Mouse (Mus musculus) intestine, embryonic 16.5 days (tissue): ENCODE results near the gene Gm44503. TPM values are rescaled to one million over a fixed set of nuclear protein-coding genes. Genes with fewer than 3 reads are reported as not detected.

Experiments
- ATAC-seq: fragments of 200-750 bp; cut with Nextera tagmentation; 2 replicates; pipeline ENCODE4 v1.8.0; 2017; ENCODE audit warnings: moderate TSS enrichment, moderate library complexity
- H3K27ac ChIP-seq: fragments of 300-500 bp; sonication (generic); 2 replicates; pipeline ENCODE4 v1.5.1; 2014; ENCODE audit warnings: mild to moderate bottlenecking, low read length
- H3K27me3 ChIP-seq: fragments of 300-500 bp; sonication (generic); replicated peaks from 2 replicates; pipeline ENCODE4 v1.6.1; 2014; ENCODE audit warnings: low read length, control low read depth, mixed read lengths; ENCODE audit not compliant: control insufficient read depth, insufficient read depth
- H3K36me3 ChIP-seq: fragments of 300-500 bp; sonication (generic); 2 replicates; pipeline ENCODE4 v1.6.1; 2014; ENCODE audit warnings: low read length, control low read depth; ENCODE audit not compliant: control insufficient read depth, insufficient read depth
- H3K4me1 ChIP-seq: fragments of 300-500 bp; sonication (generic); 2 replicates; pipeline ENCODE4 v1.6.1; 2014; ENCODE audit warnings: low read length, control low read depth, mixed read lengths; ENCODE audit not compliant: control insufficient read depth, insufficient read depth
- H3K4me2 ChIP-seq: fragments of 300-500 bp; sonication (generic); 2 replicates; pipeline ENCODE4 v1.6.1; 2014; ENCODE audit warnings: low read depth, low read length, control low read depth
- H3K4me3 ChIP-seq: fragments of 300-500 bp; sonication (generic); 2 replicates; pipeline ENCODE4 v1.5.1; 2014; ENCODE audit warnings: mild to moderate bottlenecking, low read length
- H3K9ac ChIP-seq: fragments of 300-500 bp; sonication (generic); 2 replicates; pipeline ENCODE4 v1.6.1; 2014; ENCODE audit warnings: low read depth, low read length
- H3K9me3 ChIP-seq: fragments of 300-500 bp; sonication (generic); 2 replicates; pipeline ENCODE4 v1.6.1; 2016; ENCODE audit warnings: low read length, control low read depth; ENCODE audit not compliant: control insufficient read depth
- WGBS: fragments of 180-500 bp; shearing (Covaris S2); extraction: QIAGEN DNeasy Blood & Tissue Kit; methylation state at CpG from one replicate; pipeline ENCODE4 v1.1.7; 2014; 5-methylcytosine and 5-hydroxymethylcytosine counted together
- polyA plus RNA-seq: library from polyadenylated mRNA; unstranded; fragments of >200 nt; fragmentation: Nextera tagmentation; extraction: Ambion mirVana; gene quantifications from 2 replicates; pipeline ENCODE4 v1.2.1, GENCODE M21; 2015

Gene Gm44503
- not detected in 2 replicates for polyA plus RNA-seq

- Histone ChIP-seq H3K27me3 (no peaks in the 10 kb centered on the region), H3K4me3 (peak within 1 kb of the TSS; percentile 77), H3K9ac (peak within 1 kb of the TSS; percentile 72), H3K4me1 (peaks cover 4% of the 10 kb centered on the region; the same call in 1 of the 2 replicates), H3K4me2 (peak within 1 kb of the TSS; percentile 60), H3K9me3 (no peaks in the 10 kb centered on the region), H3K36me3 (no peaks in the 10 kb centered on the region), H3K27ac (0 out of 2 replicates have a peak within 1 kb of the TSS, but pooled peaks have one; percentile 34)
- ATAC-seq = peak; percentile 92
- WGBS = 2% methylated on average over 43 of the region's 43 CpGs
Measured at GRCm38 (mm10) chr9:72958521-72959450, at the start of gene Gm44503, which contains the start of gene Dyx1c1. Gm44503 (plus strand) TSS chr9:72958852. Dyx1c1 (plus strand) TSS chr9:72958785.

GRCm38 (mm10) chr9:72911381-72911780 is 47.3 kb upstream of the Gm44503 start:
- H3K9ac ChIP-seq = no peak overlapping the region
- H3K4me2 ChIP-seq = no peak overlapping the region
- H3K27ac ChIP-seq = no peak overlapping the region
- H3K4me3 ChIP-seq = no peak overlapping the region
- H3K36me3 ChIP-seq = no peaks in the 10 kb centered on the region
- no peak for ATAC-seq
- WGBS = 93% methylated on average over 2 of the region's 2 CpGs
- no peaks in the 10 kb centered on the region for H3K27me3 ChIP-seq
- H3K4me1 ChIP-seq = no peaks in the 10 kb centered on the region
- no peaks in the 10 kb centered on the region for H3K9me3 ChIP-seq

GRCm38 (mm10) chr9:72913551-72913950 is 45.1 kb upstream of the Gm44503 start:
- H3K27me3 ChIP-seq = no peaks in the 10 kb centered on the region
- H3K4me1 ChIP-seq = no peaks in the 10 kb centered on the region
- no peak overlapping the region for H3K4me3 ChIP-seq
- no peak overlapping the region for H3K27ac ChIP-seq
- no peak overlapping the region for H3K4me2 ChIP-seq
- ATAC-seq = no peak
- no peaks in the 10 kb centered on the region for H3K9me3 ChIP-seq
- no peak overlapping the region for H3K9ac ChIP-seq
- no peaks in the 10 kb centered on the region for H3K36me3 ChIP-seq
- WGBS = 68% methylated on average over 6 of the region's 6 CpGs

- Histone ChIP-seq H3K36me3 (no peaks in the 10 kb centered on the region), H3K27me3 (no peaks in the 10 kb centered on the region), H3K4me2 (no peak overlapping the region), H3K27ac (no peak overlapping the region), H3K4me1 (no peaks in the 10 kb centered on the region), H3K4me3 (no peak overlapping the region), H3K9ac (no peak overlapping the region), H3K9me3 (no peaks in the 10 kb centered on the region)
- WGBS = 68% methylated on average over 7 of the region's 7 CpGs
- no peak for ATAC-seq
Measured at GRCm38 (mm10) chr9:72915728-72916127, 42.9 kb upstream of the Gm44503 start.

GRCm38 (mm10) chr9:72923068-72923467 is 35.6 kb upstream of the Gm44503 start:
- 85% methylated on average over 3 of the region's 3 CpGs for WGBS
- H3K4me1 ChIP-seq = peaks cover 9% of the 10 kb centered on the region; the same call in 1 of the 2 replicates

GRCm38 (mm10) chr9:72925021-72925934 is 33.4 kb upstream of the Gm44503 start, which contains the start of gene Pygo1:
Pygo1 (plus strand) TSS chr9:72925645.
- Histone ChIP-seq H3K4me1 (peaks cover 9% of the 10 kb centered on the region; the same call in 1 of the 2 replicates), H3K27me3 (peaks cover 5% of the 10 kb centered on the region; the same call in 1 of the 2 replicates), H3K36me3 (no peaks in the 10 kb centered on the region), H3K27ac (peak within 1 kb of the TSS; percentile 80), H3K9ac (peak within 1 kb of the TSS; percentile 85), H3K4me3 (peak within 1 kb of the TSS; percentile 75), H3K9me3 (no peaks in the 10 kb centered on the region), H3K4me2 (peak within 1 kb of the TSS; percentile 92)
- ATAC-seq = peak; percentile 89
- under 1% methylated on average over 92 of the region's 108 CpGs for WGBS

More at GRCm38 (mm10) chr9:72923068-72923467, 35.6 kb upstream of the Gm44503 start:
- no peaks in the 10 kb centered on the region for H3K36me3 ChIP-seq
- H3K27ac ChIP-seq = no peak overlapping the region
- no peak overlapping the region for H3K4me3 ChIP-seq
- H3K4me2 ChIP-seq = no peak overlapping the region
- no peaks in the 10 kb centered on the region for H3K9me3 ChIP-seq
- ATAC-seq = no peak
- no peak overlapping the region for H3K9ac ChIP-seq
- peaks cover 5% of the 10 kb centered on the region; the same call in 1 of the 2 replicates for H3K27me3 ChIP-seq

- Histone ChIP-seq H3K4me2 (peak overlapping the region; percentile 92), H3K9ac (peak overlapping the region; percentile 85), H3K36me3 (no peaks in the 10 kb centered on the region), H3K9me3 (no peaks in the 10 kb centered on the region), H3K27me3 (peaks cover 5% of the 10 kb centered on the region; the same call in 1 of the 2 replicates), H3K27ac (peak overlapping the region; percentile 80), H3K4me1 (peaks cover 9% of the 10 kb centered on the region; the same call in 1 of the 2 replicates), H3K4me3 (peak overlapping the region; percentile 75)
- peak; percentile 55; the same call in 1 of the 2 replicates for ATAC-seq
- 2% methylated on average over 20 of the region's 20 CpGs for WGBS
Measured at GRCm38 (mm10) chr9:72925935-72926258, 32.8 kb upstream of the Gm44503 start.

- H3K9ac ChIP-seq = no peak overlapping the region
- ATAC-seq = no peak
- no peak overlapping the region for H3K4me3 ChIP-seq
- no peaks in the 10 kb centered on the region for H3K9me3 ChIP-seq
- 85% methylated on average over 13 of the region's 13 CpGs for WGBS
- H3K4me2 ChIP-seq = no peak overlapping the region
- no peaks in the 10 kb centered on the region for H3K36me3 ChIP-seq
- no peaks in the 10 kb centered on the region; the same call in 1 of the 2 replicates for H3K27me3 ChIP-seq
- H3K27ac ChIP-seq = no peak overlapping the region
- 0 out of 2 replicates have a peak, but pooled peaks cover 4% of the 10 kb centered on the region for H3K4me1 ChIP-seq
Measured at GRCm38 (mm10) chr9:72931166-72931790, 27.4 kb upstream of the Gm44503 start.
